Mouse (Mus musculus): Measurements from ENCODE around the gene Naaa. TPM values are rescaled to one million over a fixed set of nuclear protein-coding genes. Genes with fewer than 3 reads are reported as not detected.

Naaa gene
- 5.8 and 14.8 TPM in 2 replicates for total RNA-seq (2017)

GRCm38 (mm10) chr5:92277437-92278394 is at the start of gene Naaa:
Gene Naaa, minus strand, starts transcription at chr5:92278170.
- peak; percentile 83 to 85 for ATAC-seq (replicated peaks in 1 of 2; ENCODE audit: insufficient read depth in 1 of 2, low FRiP score in 2 of 2, low TSS enrichment in 1 of 2, low read depth in 1 of 2, poor library complexity in 2 of 2, severe bottlenecking in 2 of 2)

GRCm38 (mm10) chr5:92327367-92327766 is 49.4 kb upstream of the Naaa start:
- peak; percentile 60 to 84 for ATAC-seq (replicated peaks in 1 of 2; ENCODE audit: insufficient read depth in 1 of 2, low FRiP score in 2 of 2, low TSS enrichment in 1 of 2, low read depth in 1 of 2, poor library complexity in 2 of 2, severe bottlenecking in 2 of 2)

GRCm38 (mm10) chr5:92323264-92323663 is 45.3 kb upstream of the Naaa start:
- no peak for ATAC-seq (replicated peaks in 1 of 2; ENCODE audit: insufficient read depth in 1 of 2, low FRiP score in 2 of 2, low TSS enrichment in 1 of 2, low read depth in 1 of 2, poor library complexity in 2 of 2, severe bottlenecking in 2 of 2)

GRCm38 (mm10) chr5:92322612-92323011 is 44.6 kb upstream of the Naaa start:
- ATAC-seq (replicated peaks in 1 of 2; ENCODE audit: insufficient read depth in 1 of 2, low FRiP score in 2 of 2, low TSS enrichment in 1 of 2, low read depth in 1 of 2, poor library complexity in 2 of 2, severe bottlenecking in 2 of 2) = no peak

- ATAC-seq (replicated peaks in 1 of 2; ENCODE audit: insufficient read depth in 1 of 2, low FRiP score in 2 of 2, low TSS enrichment in 1 of 2, low read depth in 1 of 2, poor library complexity in 2 of 2, severe bottlenecking in 2 of 2) = no peak
Measured at GRCm38 (mm10) chr5:92321631-92322400, 43.8 kb upstream of the Naaa start.

- ATAC-seq (replicated peaks in 1 of 2; ENCODE audit: insufficient read depth in 1 of 2, low FRiP score in 2 of 2, low TSS enrichment in 1 of 2, low read depth in 1 of 2, poor library complexity in 2 of 2, severe bottlenecking in 2 of 2) = peak in 1 of 2 experiments; percentile 41; a peak in 1 of 4 replicates
Measured at GRCm38 (mm10) chr5:92318596-92318995, 40.6 kb upstream of the Naaa start.

GRCm38 (mm10) chr5:92318119-92318518 is 40.1 kb upstream of the Naaa start:
- peak in 1 of 2 experiments; percentile 59; a peak in 1 of 4 replicates for ATAC-seq (replicated peaks in 1 of 2; ENCODE audit: insufficient read depth in 1 of 2, low FRiP score in 2 of 2, low TSS enrichment in 1 of 2, low read depth in 1 of 2, poor library complexity in 2 of 2, severe bottlenecking in 2 of 2)

GRCm38 (mm10) chr5:92313776-92314175 is 35.8 kb upstream of the Naaa start:
- no peak for ATAC-seq (replicated peaks in 1 of 2; ENCODE audit: insufficient read depth in 1 of 2, low FRiP score in 2 of 2, low TSS enrichment in 1 of 2, low read depth in 1 of 2, poor library complexity in 2 of 2, severe bottlenecking in 2 of 2)

GRCm38 (mm10) chr5:92312046-92312715 is 34.2 kb upstream of the Naaa start:
- ATAC-seq (replicated peaks in 1 of 2; ENCODE audit: insufficient read depth in 1 of 2, low FRiP score in 2 of 2, low TSS enrichment in 1 of 2, low read depth in 1 of 2, poor library complexity in 2 of 2, severe bottlenecking in 2 of 2) = peak; percentile 43 to 54; a peak in 3 of 4 replicates

- ATAC-seq (replicated peaks in 1 of 2; ENCODE audit: insufficient read depth in 1 of 2, low FRiP score in 2 of 2, low TSS enrichment in 1 of 2, low read depth in 1 of 2, poor library complexity in 2 of 2, severe bottlenecking in 2 of 2) = peak; percentile 92 to 94
Measured at GRCm38 (mm10) chr5:92309681-92310511, 31.9 kb upstream of the Naaa start, which contains the start of gene Sdad1. Gene Sdad1, minus strand, starts transcription at chr5:92310479.

- ATAC-seq (replicated peaks in 1 of 2; ENCODE audit: insufficient read depth in 1 of 2, low FRiP score in 2 of 2, low TSS enrichment in 1 of 2, low read depth in 1 of 2, poor library complexity in 2 of 2, severe bottlenecking in 2 of 2) = no peak
Measured at GRCm38 (mm10) chr5:92304291-92304690, 26.3 kb upstream of the Naaa start.

- no peak for ATAC-seq (replicated peaks in 1 of 2; ENCODE audit: insufficient read depth in 1 of 2, low FRiP score in 2 of 2, low TSS enrichment in 1 of 2, low read depth in 1 of 2, poor library complexity in 2 of 2, severe bottlenecking in 2 of 2)
Measured at GRCm38 (mm10) chr5:92302149-92302840, 24.3 kb upstream of the Naaa start.

- no peak for ATAC-seq (replicated peaks in 1 of 2; ENCODE audit: insufficient read depth in 1 of 2, low FRiP score in 2 of 2, low TSS enrichment in 1 of 2, low read depth in 1 of 2, poor library complexity in 2 of 2, severe bottlenecking in 2 of 2)
Measured at GRCm38 (mm10) chr5:92294525-92294924, 16.6 kb upstream of the Naaa start.

GRCm38 (mm10) chr5:92291652-92292414 is 13.9 kb upstream of the Naaa start:
- no peak for ATAC-seq (replicated peaks in 1 of 2; ENCODE audit: insufficient read depth in 1 of 2, low FRiP score in 2 of 2, low TSS enrichment in 1 of 2, low read depth in 1 of 2, poor library complexity in 2 of 2, severe bottlenecking in 2 of 2)

GRCm38 (mm10) chr5:92287840-92288239 is 9.9 kb upstream of the Naaa start:
- no peak for ATAC-seq (replicated peaks in 1 of 2; ENCODE audit: insufficient read depth in 1 of 2, low FRiP score in 2 of 2, low TSS enrichment in 1 of 2, low read depth in 1 of 2, poor library complexity in 2 of 2, severe bottlenecking in 2 of 2)

GRCm38 (mm10) chr5:92283107-92283506 is 5.1 kb upstream of the Naaa start:
- ATAC-seq (replicated peaks in 1 of 2; ENCODE audit: insufficient read depth in 1 of 2, low FRiP score in 2 of 2, low TSS enrichment in 1 of 2, low read depth in 1 of 2, poor library complexity in 2 of 2, severe bottlenecking in 2 of 2) = no peak
